Mouse (Mus musculus) T-cell, adult 66 days (primary cell): ENCODE measurements around the gene Cst11. TPM values are rescaled to one million over a fixed set of nuclear protein-coding genes. Genes with fewer than 3 reads are reported as not detected.

Experiments used
- total RNA-seq, 2 experiments: library from RNA; stranded (reverse); gene quantifications; 3 replicates in 1 of 2; 4 replicates in 1 of 2; pipeline ENCODE4 v1.2.4; 2023

Gene Cst11
- total RNA-seq: not detected

GRCm38 (mm10) chr2:148771397-148771796, at the start of gene Cst11:
Gene Cst11, minus strand, starts transcription at chr2:148771497.

GRCm38 (mm10) chr2:148819909-148820308, 48.6 kb upstream of the Cst11 start, which contains the start of gene Cst13:
Gene Cst13, plus strand, starts transcription at chr2:148820081.

GRCm38 (mm10) chr2:148798485-148798884, 27.2 kb upstream of the Cst11 start, which contains the start of gene Cst8:
Gene Cst8, plus strand, starts transcription at chr2:148798785.

GRCm38 (mm10) chr2:148789142-148789541, 17.8 kb upstream of the Cst11 start, which contains the start of gene Cst12:
Gene Cst12, plus strand, starts transcription at chr2:148789361.

GRCm38 (mm10) chr2:148781709-148782108, 10.4 kb upstream of the Cst11 start, which contains the start of gene 8030411F24Rik:
Gene 8030411F24Rik, plus strand, starts transcription at chr2:148782009.

GRCm38 (mm10) chr2:148750058-148750457, 21.2 kb downstream of the Cst11 start, which contains the start of gene Cstl1:
Gene Cstl1, plus strand, starts transcription at chr2:148750358.

GRCm38 (mm10) chr2:148732327-148733000, 38.8 kb downstream of the Cst11 start, which contains the start of gene Napb:
Gene Napb, minus strand, starts transcription at chr2:148732467.

Other genes starting within 250 kb of the Cst11 start
- 10 to 100 TPM; 17.2 to 21.2 TPM for gene Nxt1, start 98.9 kb downstream of the Cst11 start, total RNA-seq
- 1 to 10 TPM; 9.5 to 9.9 TPM for gene Gzf1, start 90.5 kb downstream of the Cst11 start, total RNA-seq
- 1 to 10 TPM in 1 of 2 experiments, under 1 TPM in 1; 0.77 to 1.1 TPM for gene Napb, start 39.0 kb downstream of the Cst11 start, total RNA-seq
- not detected for gene Cstl1, start 21.1 kb downstream of the Cst11 start, total RNA-seq
- gene 8030411F24Rik, start 10.5 kb upstream of the Cst11 start, total RNA-seq: not detected
- not detected for gene Cst12, start 17.9 kb upstream of the Cst11 start, total RNA-seq
- not detected for gene Cst8, start 27.3 kb upstream of the Cst11 start, total RNA-seq
- gene Cst13, start 48.6 kb upstream of the Cst11 start, total RNA-seq: not detected
- not detected for gene Cst9, start 63.6 kb upstream of the Cst11 start, total RNA-seq
- gene 9230104L09Rik, start 93.5 kb upstream of the Cst11 start, total RNA-seq: not detected
- 10 to 100 TPM; 66.1 to 78.2 TPM for gene Cst3, start 104.2 kb upstream of the Cst11 start, total RNA-seq
- not detected for gene Gm1330, start 231.8 kb upstream of the Cst11 start, total RNA-seq
- not detected for gene Gm10750, start 245.7 kb upstream of the Cst11 start, total RNA-seq